Mouse (Mus musculus): Measurements from ENCODE around the gene Kbtbd12. TPM values are rescaled to one million over a fixed set of nuclear protein-coding genes. Genes with fewer than 3 reads are reported as not detected.

Gene Kbtbd12
- polyA plus RNA-seq, 1 experiment from 2014 or later = 1.4 TPM

GRCm38 (mm10) chr6:88647564-88648295 lies 10.0 kb upstream of the Kbtbd12 start:
- 71% methylated on average over 4 of the region's 4 CpGs for WGBS (ENCODE audit: insufficient replicate concordance)
- no peak overlapping the region for H3K4me3 ChIP-seq (ENCODE audit: low read depth, low read length)
- no peaks in the 10 kb centered on the region for H3K36me3 ChIP-seq (ENCODE audit: control insufficient read depth, insufficient read depth)
- H3K9me3 ChIP-seq (replicated peaks; ENCODE audit: control insufficient read depth, low read length) = no peaks in the 10 kb centered on the region
- no peak for ATAC-seq (ENCODE audit: low read depth)
- no peak overlapping the region for H3K4me2 ChIP-seq (ENCODE audit: low read depth, low read length)
- no peaks in the 10 kb centered on the region for H3K27me3 ChIP-seq (ENCODE audit: control insufficient read depth, insufficient read depth, low read depth, low read length)
- no peak overlapping the region for H3K9ac ChIP-seq (ENCODE audit: low read depth, low read length)
- no peak overlapping the region for H3K27ac ChIP-seq (ENCODE audit: low read length)
- H3K4me1 ChIP-seq (ENCODE audit: control insufficient read depth, low read depth, low read length) = peaks cover 4% of the 10 kb centered on the region

GRCm38 (mm10) chr6:88644786-88645185 lies 7.0 kb upstream of the Kbtbd12 start:
- H3K4me1 ChIP-seq (ENCODE audit: control insufficient read depth, low read depth, low read length) = peaks cover 11% of the 10 kb centered on the region

GRCm38 (mm10) chr6:88641346-88641920 lies 3.7 kb upstream of the Kbtbd12 start:
- Histone ChIP-seq H3K4me3 (ENCODE audit: low read depth, low read length) (no peak overlapping the region), H3K36me3 (ENCODE audit: control insufficient read depth, insufficient read depth) (no peaks in the 10 kb centered on the region), H3K27ac (ENCODE audit: low read length) (no peak overlapping the region), H3K27me3 (ENCODE audit: control insufficient read depth, insufficient read depth, low read depth, low read length) (no peaks in the 10 kb centered on the region), H3K9ac (ENCODE audit: low read depth, low read length) (no peak overlapping the region), H3K4me2 (ENCODE audit: low read depth, low read length) (no peak overlapping the region), H3K9me3 (replicated peaks; ENCODE audit: control insufficient read depth, low read length) (peaks cover 5% of the 10 kb centered on the region), H3K4me1 (ENCODE audit: control insufficient read depth, low read depth, low read length) (peaks cover 32% of the 10 kb centered on the region)
- 61% methylated on average over 4 of the region's 4 CpGs for WGBS (ENCODE audit: insufficient replicate concordance)
- ATAC-seq (ENCODE audit: low read depth) = no peak

More at GRCm38 (mm10) chr6:88644786-88645185, 7.0 kb upstream of the Kbtbd12 start:
- Histone ChIP-seq H3K9me3 (replicated peaks; ENCODE audit: control insufficient read depth, low read length) (no peaks in the 10 kb centered on the region), H3K9ac (ENCODE audit: low read depth, low read length) (no peak overlapping the region), H3K36me3 (ENCODE audit: control insufficient read depth, insufficient read depth) (no peaks in the 10 kb centered on the region), H3K27ac (ENCODE audit: low read length) (no peak overlapping the region), H3K4me2 (ENCODE audit: low read depth, low read length) (no peak overlapping the region), H3K4me3 (ENCODE audit: low read depth, low read length) (no peak overlapping the region), H3K27me3 (ENCODE audit: control insufficient read depth, insufficient read depth, low read depth, low read length) (no peaks in the 10 kb centered on the region)
- no peak for ATAC-seq (ENCODE audit: low read depth)
- 59% methylated on average over 4 of the region's 4 CpGs for WGBS (ENCODE audit: insufficient replicate concordance)

GRCm38 (mm10) chr6:88640331-88640730 lies 2.6 kb upstream of the Kbtbd12 start:
- H3K27me3 ChIP-seq (ENCODE audit: control insufficient read depth, insufficient read depth, low read depth, low read length) = no peaks in the 10 kb centered on the region
- peaks cover 40% of the 10 kb centered on the region for H3K4me1 ChIP-seq (ENCODE audit: control insufficient read depth, low read depth, low read length)
- H3K4me2 ChIP-seq (ENCODE audit: low read depth, low read length) = peak overlapping the region; percentile 30
- H3K9me3 ChIP-seq (replicated peaks; ENCODE audit: control insufficient read depth, low read length) = peaks cover 5% of the 10 kb centered on the region
- no peak overlapping the region for H3K4me3 ChIP-seq (ENCODE audit: low read depth, low read length)
- H3K27ac ChIP-seq (ENCODE audit: low read length) = no peak overlapping the region
- WGBS (ENCODE audit: insufficient replicate concordance) = 11% methylated on average over 3 of the region's 3 CpGs
- peak; percentile 51 for ATAC-seq (ENCODE audit: low read depth)
- H3K9ac ChIP-seq (ENCODE audit: low read depth, low read length) = peak overlapping the region; percentile 11; the same call in 1 of the 2 replicates
- no peaks in the 10 kb centered on the region for H3K36me3 ChIP-seq (ENCODE audit: control insufficient read depth, insufficient read depth)

GRCm38 (mm10) chr6:88639921-88640320 lies 2.2 kb upstream of the Kbtbd12 start:
- peaks cover 5% of the 10 kb centered on the region for H3K9me3 ChIP-seq (replicated peaks; ENCODE audit: control insufficient read depth, low read length)
- peaks cover 42% of the 10 kb centered on the region for H3K4me1 ChIP-seq (ENCODE audit: control insufficient read depth, low read depth, low read length)
- WGBS (ENCODE audit: insufficient replicate concordance) = 9% methylated on average over 9 of the region's 9 CpGs
- H3K4me3 ChIP-seq (ENCODE audit: low read depth, low read length) = no peak overlapping the region
- peak overlapping the region; percentile 30 for H3K4me2 ChIP-seq (ENCODE audit: low read depth, low read length)
- peak overlapping the region; percentile 11; the same call in 1 of the 2 replicates for H3K9ac ChIP-seq (ENCODE audit: low read depth, low read length)
- H3K36me3 ChIP-seq (ENCODE audit: control insufficient read depth, insufficient read depth) = no peaks in the 10 kb centered on the region
- H3K27me3 ChIP-seq (ENCODE audit: control insufficient read depth, insufficient read depth, low read depth, low read length) = no peaks in the 10 kb centered on the region
- ATAC-seq (ENCODE audit: low read depth) = no peak
- no peak overlapping the region for H3K27ac ChIP-seq (ENCODE audit: low read length)

GRCm38 (mm10) chr6:88639372-88639920 lies 1.7 kb upstream of the Kbtbd12 start:
- H3K4me2 ChIP-seq (ENCODE audit: low read depth, low read length) = no peak overlapping the region
- peaks cover 5% of the 10 kb centered on the region for H3K9me3 ChIP-seq (replicated peaks; ENCODE audit: control insufficient read depth, low read length)
- peak overlapping the region; percentile 20; the same call in 1 of the 2 replicates for H3K27ac ChIP-seq (ENCODE audit: low read length)
- no peak overlapping the region for H3K9ac ChIP-seq (ENCODE audit: low read depth, low read length)
- ATAC-seq (ENCODE audit: low read depth) = no peak
- no peaks in the 10 kb centered on the region for H3K36me3 ChIP-seq (ENCODE audit: control insufficient read depth, insufficient read depth)
- H3K4me3 ChIP-seq (ENCODE audit: low read depth, low read length) = no peak overlapping the region
- WGBS (ENCODE audit: insufficient replicate concordance) = 37% methylated on average over 6 of the region's 6 CpGs
- H3K27me3 ChIP-seq (ENCODE audit: control insufficient read depth, insufficient read depth, low read depth, low read length) = no peaks in the 10 kb centered on the region
- H3K4me1 ChIP-seq (ENCODE audit: control insufficient read depth, low read depth, low read length) = peaks cover 42% of the 10 kb centered on the region

GRCm38 (mm10) chr6:88638917-88639316 lies 1.2 kb upstream of the Kbtbd12 start:
- 40% methylated on average over 1 of the region's 1 CpGs for WGBS (ENCODE audit: insufficient replicate concordance)
- Histone ChIP-seq H3K9ac (ENCODE audit: low read depth, low read length) (no peak overlapping the region), H3K4me2 (ENCODE audit: low read depth, low read length) (no peak overlapping the region), H3K27me3 (ENCODE audit: control insufficient read depth, insufficient read depth, low read depth, low read length) (no peaks in the 10 kb centered on the region), H3K36me3 (ENCODE audit: control insufficient read depth, insufficient read depth) (no peaks in the 10 kb centered on the region), H3K4me3 (ENCODE audit: low read depth, low read length) (no peak overlapping the region), H3K4me1 (ENCODE audit: control insufficient read depth, low read depth, low read length) (peaks cover 45% of the 10 kb centered on the region), H3K27ac (ENCODE audit: low read length) (peak overlapping the region; percentile 20), H3K9me3 (replicated peaks; ENCODE audit: control insufficient read depth, low read length) (peaks cover 5% of the 10 kb centered on the region)
- ATAC-seq (ENCODE audit: low read depth) = no peak

GRCm38 (mm10) chr6:88635881-88636754 lies 1.6 kb downstream of the Kbtbd12 start:
- 53% methylated on average over 6 of the region's 6 CpGs for WGBS (ENCODE audit: insufficient replicate concordance)
- H3K27ac ChIP-seq (ENCODE audit: low read length) = peak overlapping the region; percentile 92
- H3K27me3 ChIP-seq (ENCODE audit: control insufficient read depth, insufficient read depth, low read depth, low read length) = no peaks in the 10 kb centered on the region
- H3K4me3 ChIP-seq (ENCODE audit: low read depth, low read length) = peak overlapping the region; percentile 32
- peak overlapping the region; percentile 32; the same call in 1 of the 2 replicates for H3K9ac ChIP-seq (ENCODE audit: low read depth, low read length)
- peaks cover 5% of the 10 kb centered on the region for H3K9me3 ChIP-seq (replicated peaks; ENCODE audit: control insufficient read depth, low read length)
- ATAC-seq (ENCODE audit: low read depth) = peak; percentile 84
- peak overlapping the region; percentile 45 for H3K4me2 ChIP-seq (ENCODE audit: low read depth, low read length)
- H3K4me1 ChIP-seq (ENCODE audit: control insufficient read depth, low read depth, low read length) = peaks cover 54% of the 10 kb centered on the region
- H3K36me3 ChIP-seq (ENCODE audit: control insufficient read depth, insufficient read depth) = no peaks in the 10 kb centered on the region

All from liver, embryonic 16.5 days (tissue).